Mouse (Mus musculus): Measurements from ENCODE around the gene Gm6176.
"Not testable (repeated sequence)": the region's sequence is repeated elsewhere in the genome, so short reads cannot be mapped to it uniquely, and the experiment has no call there.

The Gm6176 gene

GRCm38 (mm10) chr7:22056205-22056604 lies at the start of gene Gm6176:
Gm6176 (minus strand) TSS chr7:22056305.
- DNase-seq (ENCODE audit: low spot score in 2 of 2): not testable (repeated sequence)

- not testable (repeated sequence) for DNase-seq (ENCODE audit: low spot score in 2 of 2)
Observed at GRCm38 (mm10) chr7:22068757-22069156, 12.7 kb upstream of the Gm6176 start, which contains the start of gene Vmn1r139. Vmn1r139 (plus strand) TSS chr7:22069057.

- DNase-seq (ENCODE audit: low spot score in 2 of 2): not testable (repeated sequence)
Observed at GRCm38 (mm10) chr7:22028797-22029196, 27.3 kb downstream of the Gm6176 start, which contains the start of gene Vmn1r138. Vmn1r138 (minus strand) TSS chr7:22028897.
